Mouse (Mus musculus): ENCODE data around the gene Ddx46. TPM values are rescaled to one million over a fixed set of nuclear protein-coding genes. Genes with fewer than 3 reads are reported as not detected.

The Ddx46 gene
- polyA plus RNA-seq, 1 experiment from 2014 or later: 43.2 TPM

GRCm38 (mm10) chr13:55727120-55727838, 92.5 kb downstream of the Ddx46 start, which contains the start of gene Pcbd2:
TSS of gene Pcbd2 (plus strand) at chr13:55727368.
- Histone ChIP-seq H3K9me3 (no peaks in the 10 kb centered on the region), H3K4me3 (peak within 1 kb of the TSS; percentile 63), H3K9ac (peak within 1 kb of the TSS; percentile 84), H3K27me3 (no peaks in the 10 kb centered on the region), H3K36me3 (peaks cover 31% of the 10 kb centered on the region), H3K27ac (peak within 1 kb of the TSS; percentile 98), H3K4me2 (peak within 1 kb of the TSS; percentile 68), H3K4me1 (no peaks in the 10 kb centered on the region)
- ATAC-seq (ENCODE audit: insufficient number of reproducible peaks, insufficient read depth, low FRiP score, low TSS enrichment, low read depth): peak; percentile 81
- under 1% methylated on average over 70 of the region's 73 CpGs for WGBS

GRCm38 (mm10) chr13:55727839-55728238, 93.0 kb downstream of the Ddx46 start:
- WGBS: 3% methylated on average over 19 of the region's 19 CpGs
- Histone ChIP-seq H3K4me1 (no peaks in the 10 kb centered on the region), H3K27ac (peak overlapping the region; percentile 98), H3K27me3 (no peaks in the 10 kb centered on the region), H3K4me3 (peak overlapping the region; percentile 63), H3K9ac (peak overlapping the region; percentile 84), H3K9me3 (no peaks in the 10 kb centered on the region), H3K36me3 (peaks cover 28% of the 10 kb centered on the region), H3K4me2 (peak overlapping the region; percentile 68)
- ATAC-seq (ENCODE audit: insufficient number of reproducible peaks, insufficient read depth, low FRiP score, low TSS enrichment, low read depth): 0 out of 2 replicates have a peak, but pooled peaks have one; percentile 57

- 86% methylated on average over 7 of the region's 7 CpGs for WGBS
- no peaks in the 10 kb centered on the region for H3K9me3 ChIP-seq
Measured at GRCm38 (mm10) chr13:55730716-55731115, 95.9 kb downstream of the Ddx46 start.

More at GRCm38 (mm10) chr13:55730716-55731115, 95.9 kb downstream of the Ddx46 start:
- no peak for ATAC-seq (ENCODE audit: insufficient number of reproducible peaks, insufficient read depth, low FRiP score, low TSS enrichment, low read depth)
- H3K4me3 ChIP-seq: no peak overlapping the region
- no peak overlapping the region for H3K27ac ChIP-seq
- no peak overlapping the region for H3K4me2 ChIP-seq
- H3K36me3 ChIP-seq: peaks cover 6% of the 10 kb centered on the region
- H3K27me3 ChIP-seq: no peaks in the 10 kb centered on the region
- H3K9ac ChIP-seq: no peak overlapping the region
- H3K4me1 ChIP-seq: 0 out of 2 replicates have a peak, but pooled peaks cover 4% of the 10 kb centered on the region

Other genes starting within 250 kb of the Ddx46 start
- gene Slc34a1, start 236.8 kb upstream of the Ddx46 start, polyA plus RNA-seq (2015; fragmentation: Nextera tagmentation; extraction: Ambion mirVana): not detected in 2 replicates
- gene Pfn3, start 219.8 kb upstream of the Ddx46 start, polyA plus RNA-seq (2015; fragmentation: Nextera tagmentation; extraction: Ambion mirVana): not detected in 2 replicates
- gene F12, start 208.2 kb upstream of the Ddx46 start, polyA plus RNA-seq (2015; fragmentation: Nextera tagmentation; extraction: Ambion mirVana): 0.24 and 1.6 TPM in 2 replicates
- 36.4 and 45.3 TPM in 2 replicates for gene Grk6, start 190.0 kb upstream of the Ddx46 start, polyA plus RNA-seq (2015; fragmentation: Nextera tagmentation; extraction: Ambion mirVana)
- 0.96 and 1.2 TPM in 2 replicates for gene Prr7, start 170.8 kb upstream of the Ddx46 start, polyA plus RNA-seq (2015; fragmentation: Nextera tagmentation; extraction: Ambion mirVana)
- 275 and 276 TPM in 2 replicates for gene Dbn1, start 146.9 kb upstream of the Ddx46 start, polyA plus RNA-seq (2015; fragmentation: Nextera tagmentation; extraction: Ambion mirVana)
- 105 and 119 TPM in 2 replicates for gene Pdlim7, start 121.4 kb upstream of the Ddx46 start, polyA plus RNA-seq (2015; fragmentation: Nextera tagmentation; extraction: Ambion mirVana)
- 2.3 and 2.8 TPM in 2 replicates for gene Dok3, start 105.7 kb upstream of the Ddx46 start, polyA plus RNA-seq (2015; fragmentation: Nextera tagmentation; extraction: Ambion mirVana)
- 73.0 and 80.0 TPM in 2 replicates for gene Ddx41, start 98.4 kb upstream of the Ddx46 start, polyA plus RNA-seq (2015; fragmentation: Nextera tagmentation; extraction: Ambion mirVana)
- 47.4 and 49.9 TPM in 2 replicates for gene Fam193b, start 63.9 kb upstream of the Ddx46 start, polyA plus RNA-seq (2015; fragmentation: Nextera tagmentation; extraction: Ambion mirVana)
- 158 and 177 TPM in 2 replicates for gene Tmed9, start 61.3 kb upstream of the Ddx46 start, polyA plus RNA-seq (2015; fragmentation: Nextera tagmentation; extraction: Ambion mirVana)
- gene B4galt7, start 35.1 kb upstream of the Ddx46 start, polyA plus RNA-seq (2015; fragmentation: Nextera tagmentation; extraction: Ambion mirVana): 34.3 and 35.1 TPM in 2 replicates
- 76.3 and 76.5 TPM in 2 replicates for gene Caml, start 12.0 kb upstream of the Ddx46 start, polyA plus RNA-seq (2015; fragmentation: Nextera tagmentation; extraction: Ambion mirVana)
- 71.5 and 73.7 TPM in 2 replicates for gene B230219D22Rik, start 58.1 kb downstream of the Ddx46 start, polyA plus RNA-seq (2015; fragmentation: Nextera tagmentation; extraction: Ambion mirVana)
- gene Txndc15, start 79.6 kb downstream of the Ddx46 start, polyA plus RNA-seq (2015; fragmentation: Nextera tagmentation; extraction: Ambion mirVana): 109 and 110 TPM in 2 replicates
- 44.3 and 61.4 TPM in 2 replicates for gene Pcbd2, start 92.3 kb downstream of the Ddx46 start, polyA plus RNA-seq (2015; fragmentation: Nextera tagmentation; extraction: Ambion mirVana)
- gene Catsper3, start 149.5 kb downstream of the Ddx46 start, polyA plus RNA-seq (2015; fragmentation: Nextera tagmentation; extraction: Ambion mirVana): not detected in 2 replicates
- gene Pitx1, start 201.2 kb downstream of the Ddx46 start, polyA plus RNA-seq (2015; fragmentation: Nextera tagmentation; extraction: Ambion mirVana): 27.7 and 62.7 TPM in 2 replicates